Mouse (Mus musculus): ENCODE measurements around the gene Socs5. TPM values are rescaled to one million over a fixed set of nuclear protein-coding genes. Genes with fewer than 3 reads are reported as not detected.

Gene Socs5
- polyA plus RNA-seq, 1 experiment from 2014 or later: 3.9 TPM

- no peaks in the 10 kb centered on the region for H3K27me3 ChIP-seq (replicated peaks; ENCODE audit: control insufficient read depth, insufficient read depth, low read length)
- no peaks in the 10 kb centered on the region for H3K9me3 ChIP-seq (ENCODE audit: control insufficient read depth)
- TF ChIP-seq CTCF (IDR thresholded peaks at IDR 0.05; ENCODE audit: low read depth): no peak
- H3K4me1 ChIP-seq (replicated peaks; ENCODE audit: control insufficient read depth, insufficient read depth, low read length): 0 out of 2 replicates have a peak, but pooled peaks cover 6% of the 10 kb centered on the region
- ATAC-seq: no peak
- no peak overlapping the region for H3K9ac ChIP-seq (ENCODE audit: low read depth, low read length)
- no peak overlapping the region for H3K4me2 ChIP-seq (replicated peaks; ENCODE audit: low read depth)
- H3K36me3 ChIP-seq (ENCODE audit: control insufficient read depth, insufficient read depth): no peaks in the 10 kb centered on the region
- WGBS: 88% methylated on average over 4 of the region's 4 CpGs
- no peak overlapping the region for H3K4me3 ChIP-seq (ENCODE audit: low read depth, low read length)
- H3K27ac ChIP-seq (ENCODE audit: low read depth, low read length): no peak overlapping the region
These were observed 3.2 kb upstream of the Socs5 start for GRCm38 (mm10) chr17:87104276-87104675.

DNA sequence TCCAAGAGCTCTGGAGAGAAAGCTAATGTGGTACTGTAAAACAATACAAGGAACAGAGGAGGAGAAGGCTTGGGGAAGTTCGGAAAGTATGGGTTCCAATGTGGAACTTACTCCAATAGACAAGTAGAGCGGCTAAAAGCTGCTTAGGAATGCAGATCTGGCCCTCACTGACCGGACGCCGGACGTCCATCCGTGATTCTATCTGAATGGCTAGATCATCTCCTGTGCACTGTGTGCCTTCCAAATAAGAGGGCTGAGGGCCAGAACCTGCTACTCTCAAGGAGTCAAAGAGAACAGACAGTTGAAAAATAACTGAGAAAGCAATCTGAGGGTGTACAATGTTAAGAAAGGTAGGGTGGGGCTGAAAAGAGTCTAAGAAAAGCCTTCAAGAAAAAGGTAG is 1.5 kb upstream of the Socs5 start:
- H3K9ac ChIP-seq (ENCODE audit: low read depth, low read length): no peak overlapping the region
- WGBS: 83% methylated on average over 7 of the region's 7 CpGs
- no peak overlapping the region for H3K4me3 ChIP-seq (ENCODE audit: low read depth, low read length)

GRCm38 (mm10) chr17:87106691-87107523 is 572 bp upstream of the Socs5 start:
- Histone ChIP-seq H3K4me3 (ENCODE audit: low read depth, low read length) (peak overlapping the region; percentile 80), H3K4me2 (replicated peaks; ENCODE audit: low read depth) (peak overlapping the region; percentile 90), H3K9ac (ENCODE audit: low read depth, low read length) (peak overlapping the region; percentile 86), H3K27ac (ENCODE audit: low read depth, low read length) (peak overlapping the region; percentile 74), H3K36me3 (ENCODE audit: control insufficient read depth, insufficient read depth) (no peaks in the 10 kb centered on the region), H3K27me3 (replicated peaks; ENCODE audit: control insufficient read depth, insufficient read depth, low read length) (no peaks in the 10 kb centered on the region), H3K4me1 (replicated peaks; ENCODE audit: control insufficient read depth, insufficient read depth, low read length) (0 out of 2 replicates have a peak, but pooled peaks cover 6% of the 10 kb centered on the region), H3K9me3 (ENCODE audit: control insufficient read depth) (no peaks in the 10 kb centered on the region)
- WGBS: 1% methylated on average over 49 of the region's 51 CpGs
- peak; percentile 98 for ATAC-seq
- no peak for TF ChIP-seq CTCF (IDR thresholded peaks at IDR 0.05; ENCODE audit: low read depth)

More for the DNA sequence above, 1.5 kb upstream of the Socs5 start:
- no peak for TF ChIP-seq CTCF (IDR thresholded peaks at IDR 0.05; ENCODE audit: low read depth)
- H3K27me3 ChIP-seq (replicated peaks; ENCODE audit: control insufficient read depth, insufficient read depth, low read length): no peaks in the 10 kb centered on the region
- peak overlapping the region; percentile 90; the same call in 1 of the 2 replicates for H3K4me2 ChIP-seq (replicated peaks; ENCODE audit: low read depth)
- no peak overlapping the region for H3K27ac ChIP-seq (ENCODE audit: low read depth, low read length)
- no peaks in the 10 kb centered on the region for H3K9me3 ChIP-seq (ENCODE audit: control insufficient read depth)
- no peaks in the 10 kb centered on the region for H3K36me3 ChIP-seq (ENCODE audit: control insufficient read depth, insufficient read depth)
- ATAC-seq: no peak
- H3K4me1 ChIP-seq (replicated peaks; ENCODE audit: control insufficient read depth, insufficient read depth, low read length): 0 out of 2 replicates have a peak, but pooled peaks cover 6% of the 10 kb centered on the region

DNA sequence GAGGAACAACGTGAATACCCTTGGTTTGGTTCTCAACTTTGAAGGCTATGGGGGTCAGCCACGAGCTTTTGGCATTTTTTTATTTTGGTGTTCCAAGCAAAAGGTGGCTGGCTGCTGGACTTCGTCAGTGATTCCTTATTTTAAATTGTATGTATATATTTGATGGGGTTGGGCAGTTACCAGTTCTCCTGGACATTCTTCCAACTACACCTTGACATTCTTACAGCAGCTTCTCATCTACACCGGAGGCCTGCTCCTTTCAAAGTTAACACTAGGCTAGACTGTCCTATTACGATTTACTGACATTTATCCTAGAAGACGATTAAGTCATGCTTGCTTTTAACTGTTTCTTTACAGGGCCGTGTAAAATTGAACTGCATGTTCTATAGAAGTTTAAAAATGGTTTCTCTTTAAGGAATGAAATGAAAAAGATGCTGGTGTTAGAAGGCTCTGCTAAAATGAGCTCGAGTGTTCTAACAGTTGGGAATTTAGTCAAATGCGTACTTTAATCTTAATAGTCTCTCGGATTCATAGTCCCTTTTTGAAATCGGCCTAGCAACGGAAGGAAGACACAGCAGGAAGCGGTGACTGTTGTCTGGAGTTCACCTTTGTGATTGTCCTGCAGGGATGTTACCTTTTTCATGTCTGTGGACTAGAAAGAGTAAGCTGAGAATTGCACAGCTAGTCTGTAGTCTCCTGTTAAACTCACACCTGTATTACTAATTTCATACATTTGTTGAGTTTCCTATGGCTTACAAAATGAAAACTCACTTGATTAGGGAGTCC is 1.2 kb downstream of the Socs5 start:
- H3K4me2 ChIP-seq (replicated peaks; ENCODE audit: low read depth): peak overlapping the region; percentile 90
- no peaks in the 10 kb centered on the region for H3K27me3 ChIP-seq (replicated peaks; ENCODE audit: control insufficient read depth, insufficient read depth, low read length)
- no peak overlapping the region for H3K27ac ChIP-seq (ENCODE audit: low read depth, low read length)
- H3K4me1 ChIP-seq (replicated peaks; ENCODE audit: control insufficient read depth, insufficient read depth, low read length): 0 out of 2 replicates have a peak, but pooled peaks cover 6% of the 10 kb centered on the region
- 50% methylated on average over 13 of the region's 13 CpGs for WGBS
- H3K36me3 ChIP-seq (ENCODE audit: control insufficient read depth, insufficient read depth): no peaks in the 10 kb centered on the region
- no peaks in the 10 kb centered on the region for H3K9me3 ChIP-seq (ENCODE audit: control insufficient read depth)
- peak overlapping the region; percentile 80 for H3K4me3 ChIP-seq (ENCODE audit: low read depth, low read length)
- no peak for TF ChIP-seq CTCF (IDR thresholded peaks at IDR 0.05; ENCODE audit: low read depth)
- peak overlapping the region; percentile 86; the same call in 1 of the 2 replicates for H3K9ac ChIP-seq (ENCODE audit: low read depth, low read length)
- no peak for ATAC-seq

DNA sequence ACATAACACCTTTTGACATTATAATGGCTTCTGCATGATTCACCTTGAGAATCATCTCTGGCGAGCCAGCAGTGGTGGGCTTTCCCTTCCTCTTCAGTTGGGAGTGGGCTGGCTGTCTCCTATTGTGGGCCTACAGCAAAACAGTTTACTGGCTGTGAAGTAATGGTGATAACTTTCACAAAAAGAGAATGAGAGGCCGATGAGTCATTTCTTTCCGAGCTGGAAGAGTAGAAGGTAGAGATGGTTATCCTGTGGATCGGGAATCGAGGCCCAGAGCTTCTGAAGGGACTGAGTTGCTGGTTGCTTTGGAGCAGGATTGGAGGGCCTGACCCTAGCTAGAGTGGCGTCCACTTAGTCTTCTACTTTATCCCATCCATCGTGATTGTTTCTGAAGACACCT is 2.0 kb downstream of the Socs5 start:
- Histone ChIP-seq H3K9ac (ENCODE audit: low read depth, low read length) (no peak overlapping the region), H3K27ac (ENCODE audit: low read depth, low read length) (no peak overlapping the region), H3K4me2 (replicated peaks; ENCODE audit: low read depth) (no peak overlapping the region), H3K9me3 (ENCODE audit: control insufficient read depth) (no peaks in the 10 kb centered on the region), H3K36me3 (ENCODE audit: control insufficient read depth, insufficient read depth) (no peaks in the 10 kb centered on the region), H3K4me1 (replicated peaks; ENCODE audit: control insufficient read depth, insufficient read depth, low read length) (0 out of 2 replicates have a peak, but pooled peaks cover 6% of the 10 kb centered on the region), H3K27me3 (replicated peaks; ENCODE audit: control insufficient read depth, insufficient read depth, low read length) (no peaks in the 10 kb centered on the region), H3K4me3 (ENCODE audit: low read depth, low read length) (no peak overlapping the region)
- no peak for TF ChIP-seq CTCF (IDR thresholded peaks at IDR 0.05; ENCODE audit: low read depth)
- 81% methylated on average over 7 of the region's 7 CpGs for WGBS
- ATAC-seq: no peak
